ENCODE assay signal across 7 mouse cellular contexts in genomic region chr6:15793602-15794345, GRCm38 (mm10).
DNase-seq lines count a peak whose midpoint lies in the region.

No protein-coding gene starts in this region.

- DNase-seq in Muller cell, postnatal 12 days (ENCODE audit: inconsistent ontology term), result peak; percentile 47
- DNase-seq in adrenal gland, postnatal 10 days, result peak; percentile 84
- DNase-seq in heart, postnatal 14 days, result peak; percentile 53 to 56
- DNase-seq in lung, postnatal 25 days (ENCODE audit: low spot score), result peak; percentile 43
- no peak for DNase-seq in layer of hippocampus, adult 8-10 months (ENCODE audit: low spot score in 2 of 2)
- no peak for DNase-seq in frontal cortex, postnatal 14 days (ENCODE audit: low spot score in 2 of 2)
- DNase-seq in MN1 (ENCODE audit: low spot score), result no peak

- intact Hi-C loops in heart, postnatal 14 days (cut with DNase I), result no loop called here

Comparison
In these comparisons a context has a peak if more than half of its experiments do, and no peak if none do; other contexts are left out.
1. DNase-seq: peak in Muller cell, postnatal 12 days (single experiment), adrenal gland, postnatal 10 days (single experiment), heart, postnatal 14 days (2 of 2) and lung, postnatal 25 days (single experiment); none in layer of hippocampus, adult 8-10 months (0 of 2), frontal cortex, postnatal 14 days (0 of 2) and MN1 (single experiment).